Mouse (Mus musculus): ENCODE measurements around the gene Pimreg. TPM values are rescaled to one million over a fixed set of nuclear protein-coding genes. Genes with fewer than 3 reads are reported as not detected.
A peak's percentile ranks its signal among the peaks of the same experiment; 100 is the strongest.

Gene Pimreg
- 156 TPM for polyA plus RNA-seq (2012; fragmentation: generic; extraction: Trizol)
- long read RNA-seq, experiment 1, transcript Pimreg-201 (6 exons, 1,513 nt), result major isoform, 87 of 108 reads
- long read RNA-seq, experiment 1, partial matches to known transcripts, result 16 of 108 reads
- long read RNA-seq, experiment 1, other reads (novel, unspliced or antisense), result 5 of 108 reads
- long read RNA-seq, experiment 2, transcript Pimreg-201 (6 exons, 1,513 nt), result major isoform, 325 of 364 reads
- long read RNA-seq, experiment 2, partial matches to known transcripts, result 13 of 364 reads
- long read RNA-seq, experiment 2, other reads (novel, unspliced or antisense), result 24 of 364 reads

DNA sequence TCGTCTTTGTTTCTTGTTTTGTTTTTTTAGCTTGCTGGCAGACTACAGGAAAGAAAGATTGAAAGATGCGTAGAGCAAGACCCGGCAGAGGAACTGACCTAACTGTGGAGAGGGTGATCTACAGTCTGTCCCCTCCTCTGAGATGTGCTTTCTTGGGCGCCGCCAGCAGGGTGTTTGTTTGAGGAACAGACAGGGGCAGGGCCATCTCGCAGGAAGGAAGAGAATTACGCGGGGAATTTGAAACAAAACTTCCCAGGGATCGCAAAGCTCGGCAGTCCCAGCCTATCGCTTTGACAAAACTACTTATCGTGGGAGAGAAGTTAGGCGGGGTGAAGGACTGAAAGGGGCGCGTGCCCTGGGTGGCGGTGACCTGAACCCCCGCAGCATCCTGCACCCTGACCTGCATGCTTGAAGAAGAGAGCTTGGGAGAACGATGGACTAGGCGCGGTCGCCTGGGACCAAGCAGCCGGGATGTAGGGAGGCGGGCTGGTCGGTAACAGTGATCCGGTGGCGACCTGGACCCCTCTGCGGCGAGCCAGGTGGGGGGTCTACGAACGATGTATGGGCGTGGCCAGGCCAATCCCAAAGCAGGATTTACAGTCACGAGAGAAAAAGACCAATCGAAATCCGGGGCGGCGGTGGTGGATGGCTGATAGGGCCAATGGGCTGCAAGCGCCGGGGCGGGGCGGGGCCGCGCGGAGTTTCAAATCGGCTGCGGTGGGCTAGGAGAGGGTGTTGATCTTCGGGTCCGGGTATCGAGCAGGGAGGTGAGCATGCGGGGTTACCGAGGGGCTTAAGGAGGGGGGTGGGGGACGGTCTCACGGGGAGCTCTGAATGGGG lies at the start of gene Pimreg:
Gene Pimreg, plus strand, starts transcription at position 265 of the 840 bp plus-strand sequence.
- Histone ChIP-seq H3K79me2 (ENCODE audit: control insufficient read depth, insufficient read depth) (peaks cover 32% of the 10 kb centered on the region), H3ac (ENCODE audit: control insufficient read depth, insufficient read length, low read depth) (peak within 1 kb of the TSS; percentile 96), H3K4me3 (ENCODE audit: insufficient read depth, poor library complexity, severe bottlenecking) (peak within 1 kb of the TSS; percentile 80), H3K36me3 (ENCODE audit: control insufficient read depth, insufficient read depth) (peaks cover 40% of the 10 kb centered on the region), H3K79me3 (ENCODE audit: low read depth) (peaks cover 26% of the 10 kb centered on the region), H3K27me3 (ENCODE audit: control insufficient read depth, insufficient read depth, insufficient read length) (no peaks in the 10 kb centered on the region)
- TF ChIP-seq FOSL1 (IDR thresholded peaks at IDR 0.05; ENCODE audit: insufficient read depth, low read length, poor library complexity, severe bottlenecking) (no peak), USF1 (IDR thresholded peaks at IDR 0.05; ENCODE audit: low read depth) (peak; percentile 46), MYOD1 (IDR thresholded peaks at IDR 0.05; ENCODE audit: control insufficient read depth, insufficient read length, low read depth) (no peak)

DNA sequence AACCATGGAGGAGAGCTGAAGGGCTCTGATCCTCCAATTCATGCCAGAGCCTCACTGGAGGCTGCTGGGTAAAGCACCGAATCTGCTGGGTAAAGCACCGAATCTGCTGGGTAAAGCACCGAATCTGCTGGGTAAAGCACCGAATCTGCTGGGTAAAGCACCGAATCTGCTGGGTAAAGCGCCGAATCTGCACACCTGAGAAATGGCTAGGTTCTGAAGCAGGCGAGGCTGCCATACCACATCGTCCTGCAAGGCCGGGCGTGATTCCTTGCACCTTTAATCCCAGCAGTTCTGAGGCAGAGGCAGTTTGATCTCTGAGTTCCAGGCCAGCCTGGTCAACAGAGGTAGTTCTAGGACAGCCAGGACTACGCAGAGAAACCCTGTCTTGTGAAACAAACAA lies 49.4 kb upstream of the Pimreg start:
- Histone ChIP-seq H3K4me3 (ENCODE audit: insufficient read depth, poor library complexity, severe bottlenecking) (no peak overlapping the region), H3K27me3 (ENCODE audit: control insufficient read depth, insufficient read depth, insufficient read length) (no peaks in the 10 kb centered on the region), H3K79me2 (ENCODE audit: control insufficient read depth, insufficient read depth) (no peaks in the 10 kb centered on the region), H3ac (ENCODE audit: control insufficient read depth, insufficient read length, low read depth) (no peak overlapping the region), H3K36me3 (ENCODE audit: control insufficient read depth, insufficient read depth) (no peaks in the 10 kb centered on the region), H3K79me3 (ENCODE audit: low read depth) (no peaks in the 10 kb centered on the region)
- TF ChIP-seq USF1 (IDR thresholded peaks at IDR 0.05; ENCODE audit: low read depth) (no peak), MYOD1 (IDR thresholded peaks at IDR 0.05; ENCODE audit: control insufficient read depth, insufficient read length, low read depth) (no peak), MAX (IDR thresholded peaks at IDR 0.05) (no peak), CTCF (IDR thresholded peaks at IDR 0.05; ENCODE audit: control insufficient read depth, insufficient read depth, insufficient read length) (no peak), CEBPB (IDR thresholded peaks at IDR 0.05; ENCODE audit: low read depth) (no peak), FOSL1 (IDR thresholded peaks at IDR 0.05; ENCODE audit: insufficient read depth, low read length, poor library complexity, severe bottlenecking) (no peak), MYOG (IDR thresholded peaks at IDR 0.05; ENCODE audit: control insufficient read depth, extremely low read depth, insufficient read length) (no peak)

DNA sequence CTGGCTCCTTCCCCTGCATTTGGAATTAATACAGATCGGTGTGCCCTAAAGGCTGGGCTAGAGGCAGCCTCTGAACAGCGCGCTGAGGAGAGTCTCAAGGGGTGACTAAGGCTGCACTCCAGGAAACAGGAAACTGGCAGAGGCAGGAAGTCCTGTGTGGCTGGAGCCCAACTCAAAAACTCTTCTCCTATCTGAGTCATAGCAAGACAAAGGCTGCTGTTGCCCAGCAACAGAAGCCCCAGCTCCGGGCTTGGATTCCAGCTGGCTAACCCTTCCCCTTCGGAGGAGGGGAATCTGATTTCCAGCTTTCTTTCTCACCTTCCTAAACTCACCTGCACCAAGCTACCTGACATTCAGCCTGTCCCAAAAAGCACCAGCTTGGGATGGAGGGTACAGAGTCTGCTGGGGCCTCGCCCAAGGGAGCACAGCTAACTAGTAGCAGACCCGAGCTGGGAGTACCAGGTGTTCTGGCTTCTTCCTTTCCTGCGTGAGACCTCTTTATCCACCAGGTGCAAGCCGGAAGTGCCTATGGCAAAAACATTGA lies 45.8 kb upstream of the Pimreg start:
- Histone ChIP-seq H3K79me3 (ENCODE audit: low read depth) (no peaks in the 10 kb centered on the region), H3K27me3 (ENCODE audit: control insufficient read depth, insufficient read depth, insufficient read length) (no peaks in the 10 kb centered on the region), H3K36me3 (ENCODE audit: control insufficient read depth, insufficient read depth) (no peaks in the 10 kb centered on the region), H3K4me3 (ENCODE audit: insufficient read depth, poor library complexity, severe bottlenecking) (no peak overlapping the region), H3K79me2 (ENCODE audit: control insufficient read depth, insufficient read depth) (no peaks in the 10 kb centered on the region), H3ac (ENCODE audit: control insufficient read depth, insufficient read length, low read depth) (peak overlapping the region; percentile 10)
- no peak for TF ChIP-seq USF1 (IDR thresholded peaks at IDR 0.05; ENCODE audit: low read depth)
- no peak for TF ChIP-seq CTCF (IDR thresholded peaks at IDR 0.05; ENCODE audit: control insufficient read depth, insufficient read depth, insufficient read length)
- peak; percentile 33 for TF ChIP-seq FOSL1 (IDR thresholded peaks at IDR 0.05; ENCODE audit: insufficient read depth, low read length, poor library complexity, severe bottlenecking)
- TF ChIP-seq MYOG (IDR thresholded peaks at IDR 0.05; ENCODE audit: control insufficient read depth, extremely low read depth, insufficient read length), result no peak
- TF ChIP-seq MAX (IDR thresholded peaks at IDR 0.05), result peak; percentile 35
- TF ChIP-seq MYOD1 (IDR thresholded peaks at IDR 0.05; ENCODE audit: control insufficient read depth, insufficient read length, low read depth), result no peak
- no peak for TF ChIP-seq CEBPB (IDR thresholded peaks at IDR 0.05; ENCODE audit: low read depth)

GRCm38 (mm10) chr11:71996805-71997204 lies 45.0 kb upstream of the Pimreg start:
- Histone ChIP-seq H3ac (ENCODE audit: control insufficient read depth, insufficient read length, low read depth) (no peak overlapping the region), H3K27me3 (ENCODE audit: control insufficient read depth, insufficient read depth, insufficient read length) (no peaks in the 10 kb centered on the region), H3K79me3 (ENCODE audit: low read depth) (no peaks in the 10 kb centered on the region), H3K79me2 (ENCODE audit: control insufficient read depth, insufficient read depth) (no peaks in the 10 kb centered on the region), H3K4me3 (ENCODE audit: insufficient read depth, poor library complexity, severe bottlenecking) (no peak overlapping the region), H3K36me3 (ENCODE audit: control insufficient read depth, insufficient read depth) (no peaks in the 10 kb centered on the region)
- TF ChIP-seq MYOG (IDR thresholded peaks at IDR 0.05; ENCODE audit: control insufficient read depth, extremely low read depth, insufficient read length), result no peak
- no peak for TF ChIP-seq CTCF (IDR thresholded peaks at IDR 0.05; ENCODE audit: control insufficient read depth, insufficient read depth, insufficient read length)
- TF ChIP-seq MAX (IDR thresholded peaks at IDR 0.05), result no peak
- TF ChIP-seq MYOD1 (IDR thresholded peaks at IDR 0.05; ENCODE audit: control insufficient read depth, insufficient read length, low read depth), result no peak
- no peak for TF ChIP-seq USF1 (IDR thresholded peaks at IDR 0.05; ENCODE audit: low read depth)
- no peak for TF ChIP-seq FOSL1 (IDR thresholded peaks at IDR 0.05; ENCODE audit: insufficient read depth, low read length, poor library complexity, severe bottlenecking)
- no peak for TF ChIP-seq CEBPB (IDR thresholded peaks at IDR 0.05; ENCODE audit: low read depth)

GRCm38 (mm10) chr11:72000194-72000593 lies 41.6 kb upstream of the Pimreg start:
- no peak for TF ChIP-seq CEBPB (IDR thresholded peaks at IDR 0.05; ENCODE audit: low read depth)
- no peak for TF ChIP-seq USF1 (IDR thresholded peaks at IDR 0.05; ENCODE audit: low read depth)
- TF ChIP-seq CTCF (IDR thresholded peaks at IDR 0.05; ENCODE audit: control insufficient read depth, insufficient read depth, insufficient read length), result no peak
- no peak for TF ChIP-seq FOSL1 (IDR thresholded peaks at IDR 0.05; ENCODE audit: insufficient read depth, low read length, poor library complexity, severe bottlenecking)
- TF ChIP-seq MYOD1 (IDR thresholded peaks at IDR 0.05; ENCODE audit: control insufficient read depth, insufficient read length, low read depth), result no peak
- TF ChIP-seq MAX (IDR thresholded peaks at IDR 0.05), result no peak
- TF ChIP-seq MYOG (IDR thresholded peaks at IDR 0.05; ENCODE audit: control insufficient read depth, extremely low read depth, insufficient read length), result no peak
- H3ac ChIP-seq (ENCODE audit: control insufficient read depth, insufficient read length, low read depth), result no peak overlapping the region
- no peaks in the 10 kb centered on the region for H3K79me3 ChIP-seq (ENCODE audit: low read depth)
- no peaks in the 10 kb centered on the region for H3K27me3 ChIP-seq (ENCODE audit: control insufficient read depth, insufficient read depth, insufficient read length)
- no peak overlapping the region for H3K4me3 ChIP-seq (ENCODE audit: insufficient read depth, poor library complexity, severe bottlenecking)
- no peaks in the 10 kb centered on the region for H3K36me3 ChIP-seq (ENCODE audit: control insufficient read depth, insufficient read depth)
- no peaks in the 10 kb centered on the region for H3K79me2 ChIP-seq (ENCODE audit: control insufficient read depth, insufficient read depth)
